Mouse (Mus musculus): ENCODE results near the gene Ndufs2. TPM values are rescaled to one million over a fixed set of nuclear protein-coding genes. Genes with fewer than 3 reads are reported as not detected.

Ndufs2 gene
- total RNA-seq, 2 experiments from 2014 or later: 280 to 296 TPM

DNA sequence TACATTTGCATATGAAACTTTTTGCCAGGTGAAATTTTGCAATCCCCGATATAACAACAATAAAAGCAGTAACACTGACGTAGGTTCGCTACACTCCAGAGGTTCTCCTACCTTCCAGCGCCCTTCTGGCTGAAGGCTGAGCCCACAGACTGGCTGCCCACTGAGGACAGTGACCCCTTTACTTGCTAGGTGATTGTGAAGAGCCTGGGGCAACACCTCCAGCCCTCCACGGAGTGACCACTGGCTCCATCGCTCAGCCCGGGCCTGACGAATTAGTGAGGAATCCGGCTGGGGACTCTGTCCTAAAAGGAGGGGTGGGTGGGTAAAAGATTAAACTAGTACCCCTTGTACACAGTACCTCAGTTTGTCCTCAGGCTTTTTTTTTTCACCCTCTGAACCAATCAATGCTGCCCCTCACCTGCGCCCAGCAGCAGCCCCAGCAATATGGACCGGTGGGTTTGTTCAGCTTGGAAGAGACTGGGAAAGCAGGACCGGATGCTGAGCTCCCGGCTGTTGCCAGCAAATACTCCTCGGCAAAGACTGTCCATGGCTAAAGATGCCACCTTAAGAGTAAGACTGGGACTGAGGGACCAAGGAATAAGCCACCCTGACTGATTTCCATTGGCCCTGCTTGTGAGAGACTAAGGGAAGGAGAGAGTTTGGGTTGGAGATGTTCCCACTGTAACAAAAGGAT is 28.0 kb upstream of the Ndufs2 start:
- no peak for DNase-seq (ENCODE audit: extremely low spot score in 1 of 2, low spot score in 1 of 2)

DNA sequence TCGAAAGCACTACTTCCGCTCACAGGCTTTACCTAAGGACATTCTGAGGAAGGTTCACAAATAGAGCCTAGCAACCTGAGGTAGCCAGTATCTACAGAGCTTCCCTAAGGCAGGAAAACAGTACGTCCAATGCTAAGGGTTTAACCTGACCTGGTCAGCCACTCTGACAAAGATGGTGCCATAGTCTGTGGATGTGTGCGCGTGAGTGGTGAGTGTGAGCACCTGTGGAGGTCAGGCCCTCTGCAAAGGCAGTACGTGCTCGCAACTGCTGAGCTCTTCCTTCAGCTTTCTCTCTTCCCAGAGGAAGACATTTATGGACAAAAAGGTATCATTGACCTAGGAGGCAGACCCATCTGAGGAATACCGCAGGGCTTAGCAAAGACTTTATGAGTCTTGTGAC is 27.2 kb upstream of the Ndufs2 start:
- DNase-seq (ENCODE audit: extremely low spot score in 1 of 2, low spot score in 1 of 2): no peak

DNA sequence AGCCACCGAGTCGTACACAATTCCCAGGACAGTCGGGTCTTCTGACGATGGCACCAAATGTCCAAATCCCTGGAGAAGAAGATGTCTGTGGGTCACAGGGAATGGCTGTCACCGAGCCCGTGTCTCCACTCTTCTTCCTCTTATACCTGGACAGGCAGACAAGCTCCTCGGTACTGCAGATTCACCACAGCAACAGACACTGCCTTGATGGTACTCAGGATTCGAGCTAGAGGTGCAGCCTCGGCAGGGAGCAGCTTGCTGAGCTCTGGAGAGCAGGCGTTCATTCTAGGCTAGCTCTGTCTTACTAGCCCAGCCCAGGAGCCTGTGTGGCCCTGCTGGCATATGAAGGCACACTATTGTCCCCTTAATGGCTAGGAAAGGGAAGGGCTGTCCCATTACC is 26.5 kb upstream of the Ndufs2 start:
- DNase-seq (ENCODE audit: extremely low spot score in 1 of 2, low spot score in 1 of 2): no peak

DNA sequence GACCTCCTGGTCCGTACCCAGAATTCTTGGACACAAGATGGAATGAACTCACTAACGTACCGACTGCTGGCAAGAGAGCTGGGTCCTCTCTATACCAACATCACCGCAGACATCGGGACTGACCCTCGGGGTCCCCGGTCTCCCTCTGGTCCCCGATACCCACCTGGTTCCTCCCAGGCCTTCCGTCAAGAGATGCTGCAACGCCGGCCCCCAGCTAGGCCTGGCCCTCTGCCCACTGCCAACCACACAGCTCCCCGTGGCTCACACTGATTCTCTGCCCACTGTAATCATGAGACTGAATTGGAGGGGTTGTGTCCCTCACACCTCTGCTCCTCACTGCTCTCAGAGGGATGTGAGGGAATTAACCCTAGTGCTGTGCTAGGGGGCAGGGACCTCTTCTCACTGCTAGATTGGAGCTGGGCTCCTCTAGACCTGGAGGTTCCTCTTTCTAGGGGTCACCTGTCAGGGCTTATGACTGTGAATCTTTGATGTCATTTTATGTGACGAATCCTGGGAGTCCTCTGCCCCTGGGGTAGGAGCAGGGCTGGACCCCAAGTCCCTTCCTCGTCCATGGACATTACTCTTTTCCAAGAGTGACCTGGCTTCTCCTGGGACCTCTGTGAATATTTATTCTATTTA is 25.0 kb upstream of the Ndufs2 start:
- DNase-seq (ENCODE audit: extremely low spot score in 1 of 2, low spot score in 1 of 2): no peak

DNA sequence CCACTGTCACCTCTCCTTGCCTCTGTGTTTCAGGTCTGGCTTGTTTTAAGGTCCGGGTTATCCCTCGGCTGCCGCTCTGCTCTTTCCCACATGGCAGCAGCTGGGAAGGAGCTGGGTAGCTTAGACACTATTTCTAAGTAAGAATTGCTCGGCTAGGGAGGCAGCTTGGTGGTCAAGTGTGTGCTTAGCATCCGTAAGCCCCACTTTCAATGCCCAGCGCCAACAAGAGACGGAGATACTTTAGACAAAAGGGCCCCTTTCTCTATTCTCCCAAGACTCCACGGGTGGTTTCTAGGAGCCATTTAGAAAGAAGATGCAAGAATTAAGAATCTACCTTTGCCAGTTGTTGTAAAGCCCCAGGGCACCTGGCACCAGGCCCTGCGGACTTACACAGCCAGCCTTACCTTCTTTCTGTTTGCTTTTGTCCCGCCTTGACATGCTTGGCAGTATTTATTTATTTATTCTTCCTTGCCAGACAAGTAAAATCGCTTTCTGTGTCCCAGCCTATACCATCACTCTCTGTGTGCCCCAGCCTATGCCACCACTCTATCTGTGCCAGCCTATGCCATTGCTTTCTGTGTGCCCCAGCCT is 24.1 kb upstream of the Ndufs2 start:
- DNase-seq (ENCODE audit: extremely low spot score in 1 of 2, low spot score in 1 of 2): no peak

DNA sequence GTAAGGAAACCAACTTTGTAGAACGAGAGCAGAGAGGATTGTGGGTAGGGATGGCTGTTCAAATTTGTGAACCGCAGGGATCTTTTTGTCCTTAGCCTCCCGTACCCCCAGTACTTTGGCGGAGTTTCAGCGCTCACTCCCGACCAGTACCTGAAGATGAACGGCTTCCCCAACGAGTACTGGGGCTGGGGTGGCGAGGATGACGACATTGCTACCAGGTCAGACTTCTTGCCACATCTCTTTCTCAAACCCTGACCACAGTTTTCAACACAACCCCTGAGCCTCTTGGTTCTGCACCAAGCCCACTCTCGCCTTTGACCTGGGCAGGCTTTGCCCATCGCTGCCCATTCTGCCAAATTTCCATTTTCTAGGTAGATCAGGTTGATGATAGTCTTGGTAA is 23.0 kb upstream of the Ndufs2 start:
- DNase-seq (ENCODE audit: extremely low spot score in 1 of 2, low spot score in 1 of 2): no peak

DNA sequence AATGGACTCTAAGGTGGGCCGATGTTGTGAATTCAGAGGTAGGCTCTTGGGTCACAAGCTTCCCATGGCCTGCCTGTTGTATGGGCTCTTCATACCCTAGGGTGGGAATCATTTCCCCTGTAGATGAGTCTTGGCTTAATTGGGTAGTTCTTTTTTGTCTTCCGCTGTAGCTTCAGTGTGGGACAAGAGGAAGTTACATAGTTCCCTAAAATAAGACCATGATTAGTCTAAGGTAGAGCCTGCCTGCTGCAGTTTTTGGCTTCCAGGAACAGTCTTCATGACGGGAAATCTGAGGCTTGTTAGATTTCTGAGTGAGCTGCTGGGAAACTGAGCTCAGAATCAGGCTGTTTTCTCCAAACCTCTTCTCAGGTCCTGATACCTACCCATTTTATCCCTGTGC is 20.9 kb upstream of the Ndufs2 start:
- DNase-seq (ENCODE audit: extremely low spot score in 1 of 2, low spot score in 1 of 2): no peak

DNA sequence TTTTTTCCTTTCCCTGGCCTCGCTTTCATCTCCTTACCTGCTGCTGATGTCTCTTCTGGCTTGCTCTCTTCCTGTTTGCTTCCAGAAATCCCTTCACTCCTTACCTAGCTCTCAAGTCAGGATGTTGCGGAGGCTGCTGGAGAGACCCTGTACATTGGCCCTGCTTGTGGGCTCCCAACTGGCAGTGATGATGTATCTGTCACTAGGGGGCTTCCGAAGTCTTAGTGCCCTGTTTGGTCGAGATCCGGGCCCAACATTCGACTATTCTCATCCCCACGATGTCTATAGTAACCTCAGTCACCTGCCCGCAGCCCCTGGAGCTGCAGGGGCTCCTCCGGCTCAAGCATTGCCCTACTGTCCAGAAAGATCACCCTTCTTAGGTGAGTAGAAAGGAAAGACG is 20.4 kb upstream of the Ndufs2 start:
- DNase-seq (ENCODE audit: extremely low spot score in 1 of 2, low spot score in 1 of 2): no peak

DNA sequence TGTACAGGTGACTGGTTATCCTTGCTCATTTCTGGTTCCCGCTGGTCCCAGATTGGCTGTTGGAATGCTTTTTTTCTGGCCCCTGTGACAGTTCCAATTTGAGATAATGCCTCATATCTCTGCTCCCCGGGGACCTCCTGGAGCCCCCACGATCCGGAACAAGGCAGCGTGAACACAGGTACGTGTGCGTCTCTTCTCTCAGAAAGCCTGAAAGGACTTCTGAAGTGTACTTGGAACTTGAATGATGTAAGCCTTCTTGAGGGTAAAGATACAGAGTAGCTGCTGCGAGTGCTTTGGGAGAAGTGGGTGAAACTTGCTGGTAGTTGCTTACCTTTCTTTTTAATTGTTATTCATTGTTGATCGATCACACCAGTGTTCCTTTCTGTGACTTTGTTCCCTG is 20.0 kb upstream of the Ndufs2 start:
- DNase-seq (ENCODE audit: extremely low spot score in 1 of 2, low spot score in 1 of 2): no peak

DNA sequence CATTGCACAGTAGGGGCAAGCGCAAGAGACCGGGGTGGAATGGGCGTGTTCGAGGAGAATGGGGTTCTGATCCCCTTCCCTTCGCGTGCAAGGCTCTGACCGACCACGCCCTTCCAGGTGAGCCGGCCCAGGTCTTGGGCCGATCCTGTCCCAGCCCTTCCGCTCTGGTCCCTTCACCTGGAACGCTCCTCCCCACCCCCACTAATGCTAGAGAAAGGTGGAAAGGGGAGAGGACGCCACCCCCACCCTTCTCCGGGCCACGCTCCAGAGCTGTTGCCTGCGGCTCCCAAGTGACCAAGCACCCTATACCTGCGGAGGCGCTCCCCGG is 19.3 kb upstream of the Ndufs2 start:
- DNase-seq (ENCODE audit: extremely low spot score in 1 of 2, low spot score in 1 of 2): no peak

DNA sequence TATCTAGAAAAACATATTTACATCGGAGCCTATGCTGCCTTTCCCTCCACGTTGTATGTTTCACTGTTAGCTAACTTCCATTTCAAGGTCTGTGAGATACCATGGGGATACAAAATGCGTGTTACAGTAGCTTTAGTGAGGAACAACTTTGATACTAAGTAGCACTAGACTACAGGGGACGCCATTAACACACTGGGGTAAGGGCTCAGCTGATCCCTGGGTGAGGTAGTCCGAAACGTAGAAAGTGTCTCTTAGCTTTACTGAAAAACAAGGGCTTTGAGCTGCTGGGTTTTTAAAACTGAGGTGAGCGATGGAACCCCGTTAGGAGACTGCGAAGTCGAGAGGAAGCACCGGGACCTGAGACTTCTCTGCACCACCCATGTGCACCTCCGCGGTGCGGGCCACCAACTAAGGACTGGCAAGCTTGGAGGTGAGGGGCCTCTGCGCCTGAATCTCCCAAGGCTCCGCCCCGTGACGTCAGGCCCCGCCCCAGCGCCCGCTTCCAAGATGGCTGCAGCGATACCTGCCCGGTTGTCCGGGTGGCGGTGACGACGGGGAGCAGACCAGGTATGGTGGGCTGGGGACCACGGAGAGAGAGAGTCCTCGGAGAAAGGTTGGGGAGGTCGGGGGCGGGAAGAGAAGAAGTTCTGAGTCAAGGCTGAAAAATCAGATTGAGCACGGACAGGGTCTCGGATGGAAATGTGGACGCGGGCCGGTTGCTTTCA is 18.8 kb upstream of the Ndufs2 start, which contains the start of gene B4galt3:
Gene B4galt3, plus strand, starts transcription at position 481 of the 725 bp plus-strand sequence.
- DNase-seq (ENCODE audit: extremely low spot score in 1 of 2, low spot score in 1 of 2): peak; percentile 97

DNA sequence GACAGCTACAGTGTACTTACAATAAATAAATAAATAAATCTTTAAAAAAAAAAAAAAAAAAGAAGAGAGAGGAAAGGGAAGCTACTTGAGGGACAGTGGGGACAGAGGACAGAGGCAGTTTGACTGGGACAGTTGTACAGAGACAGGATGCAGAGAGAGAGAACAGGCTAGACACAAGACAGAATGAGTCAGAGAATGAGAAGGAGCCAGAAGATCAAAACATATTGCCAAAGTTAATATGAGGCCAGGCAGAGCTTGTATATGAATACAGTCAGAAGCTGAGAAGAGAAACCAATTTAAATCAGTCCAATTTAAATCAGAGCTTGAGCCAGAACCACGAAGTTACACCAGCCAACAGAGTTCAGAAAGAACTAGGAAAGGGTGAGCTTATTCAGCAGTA is 17.2 kb upstream of the Ndufs2 start:
- no peak for DNase-seq (ENCODE audit: extremely low spot score in 1 of 2, low spot score in 1 of 2)

DNA sequence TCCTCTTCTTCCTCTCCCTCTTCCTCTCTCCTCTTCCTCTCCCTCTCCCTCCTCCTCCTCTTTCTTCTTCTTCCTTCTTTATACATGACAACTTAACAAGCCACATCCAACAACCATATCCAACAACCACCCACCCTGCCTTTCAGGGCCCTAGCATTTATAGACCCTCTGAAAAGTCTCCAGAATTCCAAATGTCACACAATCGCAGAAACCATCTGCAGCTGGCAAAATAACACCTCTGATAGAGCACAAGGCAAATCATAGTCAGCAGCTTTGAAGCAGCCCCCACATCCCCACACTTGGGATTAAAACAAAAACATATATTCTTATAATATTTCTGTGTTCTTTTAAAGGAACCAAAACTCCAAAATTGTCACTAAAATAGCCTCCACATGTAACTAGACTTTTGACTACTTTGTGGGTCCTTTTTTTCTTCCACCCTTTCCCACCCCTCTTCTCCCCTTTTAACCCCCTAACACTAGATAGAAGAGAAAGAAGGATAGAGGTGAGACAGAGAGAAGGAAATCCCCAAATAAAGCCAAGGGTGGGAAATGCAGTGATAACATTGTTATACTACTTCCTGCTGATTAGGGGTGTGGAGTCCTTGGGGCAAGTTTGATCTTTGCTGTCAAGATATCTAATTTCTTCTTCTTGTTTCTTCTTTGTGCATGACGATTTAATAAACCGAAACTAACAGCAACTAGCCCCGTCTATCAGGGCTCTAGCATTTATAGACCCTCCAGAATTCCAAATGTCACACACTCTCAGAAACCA is 15.0 kb upstream of the Ndufs2 start:
- no peak for DNase-seq (ENCODE audit: extremely low spot score in 1 of 2, low spot score in 1 of 2)

DNA sequence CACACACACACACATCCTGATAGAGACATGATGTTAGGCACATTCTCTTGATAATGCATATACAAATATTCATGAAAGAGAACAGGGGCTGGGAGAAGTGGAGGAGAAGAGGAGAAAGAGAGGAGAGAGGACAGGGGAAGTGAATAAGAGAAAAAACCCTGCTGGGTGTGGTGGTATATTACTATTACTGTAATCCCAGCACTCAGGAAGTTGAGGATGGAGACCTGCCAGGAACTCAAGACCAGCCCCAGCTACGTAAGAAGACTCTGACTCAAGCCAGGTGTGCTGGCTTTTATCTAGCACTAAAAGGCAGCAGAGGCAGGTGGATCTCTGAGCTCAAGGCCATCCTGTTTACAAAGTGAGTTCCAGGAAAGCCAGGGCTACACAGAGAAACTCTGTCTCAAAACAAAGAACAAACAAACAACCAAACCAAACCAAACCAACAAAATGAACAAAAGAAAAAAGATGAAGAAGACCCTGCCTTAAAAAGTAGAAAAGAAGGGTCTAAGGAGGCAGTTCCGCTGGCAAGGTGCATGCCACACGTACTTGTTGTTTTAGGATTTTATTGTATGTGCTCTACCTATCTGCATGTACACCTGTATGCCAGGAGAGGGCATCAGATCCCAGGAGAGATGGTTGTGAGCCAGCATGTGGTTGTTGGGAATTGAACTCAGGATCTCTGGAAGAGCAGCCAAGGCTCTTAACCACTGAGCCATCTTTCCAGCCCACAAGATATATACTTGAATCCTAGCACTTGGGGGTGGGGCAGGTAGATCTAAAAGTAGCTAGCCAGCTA is 12.7 kb upstream of the Ndufs2 start:
- no peak for DNase-seq (ENCODE audit: extremely low spot score in 1 of 2, low spot score in 1 of 2)

DNA sequence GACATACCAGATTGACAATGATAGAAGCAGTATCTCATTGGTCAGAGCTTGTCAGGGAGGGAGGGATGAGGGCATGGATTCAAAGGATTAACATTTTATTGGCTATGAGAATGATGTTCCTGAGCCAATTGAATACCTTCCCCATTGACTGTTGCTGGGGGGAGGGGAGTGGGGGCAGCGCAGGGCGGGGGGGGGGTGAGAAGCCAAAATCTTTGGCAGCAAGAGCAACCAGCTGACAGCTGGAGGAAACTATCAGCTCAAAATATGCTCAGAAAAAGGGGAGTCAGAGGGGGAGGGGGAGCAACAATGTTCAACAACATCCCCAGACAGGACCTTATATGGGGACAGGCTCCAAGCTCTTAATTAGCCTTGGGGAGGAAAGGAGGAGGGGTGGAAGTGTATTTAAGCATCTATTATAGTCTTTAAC is 12.0 kb upstream of the Ndufs2 start:
- DNase-seq (ENCODE audit: extremely low spot score in 1 of 2, low spot score in 1 of 2): no peak

DNA sequence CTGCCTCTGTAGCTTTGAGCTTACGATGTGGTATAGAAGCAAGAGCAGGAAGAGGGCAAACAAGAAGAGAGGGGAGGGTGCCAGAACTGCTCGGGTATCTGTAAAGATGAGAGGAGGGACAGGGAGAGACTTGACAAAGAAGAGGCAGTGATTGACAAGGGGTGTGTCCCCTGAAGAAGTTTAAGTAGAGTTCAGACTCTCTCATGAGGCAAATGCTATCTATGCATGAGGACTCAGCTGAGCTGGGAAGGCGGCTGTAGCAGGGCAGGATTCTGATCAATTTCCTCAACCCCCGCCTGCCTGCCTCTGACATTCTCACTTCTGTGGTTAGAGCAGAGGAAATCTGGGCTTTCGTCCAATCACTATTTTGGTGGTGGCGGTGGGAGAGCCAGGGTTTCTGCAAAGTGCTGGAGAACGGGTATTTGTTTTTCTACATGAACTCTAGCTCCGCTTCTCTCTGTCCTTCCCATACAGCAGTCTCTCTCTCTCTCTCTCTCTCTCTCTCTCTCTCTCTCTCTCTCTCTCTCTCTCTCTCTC is 11.5 kb upstream of the Ndufs2 start:
- DNase-seq (ENCODE audit: extremely low spot score in 1 of 2, low spot score in 1 of 2): peak in 1 of 2 experiments; percentile 56

DNA sequence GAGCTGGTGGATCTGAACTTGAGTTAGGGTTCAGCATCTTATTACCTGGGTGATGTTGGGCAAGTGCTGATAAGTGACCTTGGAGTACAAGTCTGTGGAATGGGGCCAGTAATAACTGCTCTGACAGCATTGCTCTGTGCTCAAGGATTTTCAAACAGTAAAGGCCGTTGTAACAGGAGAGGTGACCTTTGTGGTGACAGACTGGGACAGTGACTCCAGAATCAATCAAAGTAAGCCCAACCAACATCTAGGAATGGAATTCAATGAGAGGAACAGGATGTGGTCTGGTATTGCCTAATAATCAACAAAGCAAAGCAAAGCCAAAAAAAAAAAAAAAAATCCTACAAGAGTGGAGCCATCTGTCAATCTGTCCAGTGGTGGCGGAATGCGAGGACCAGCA is 9.1 kb upstream of the Ndufs2 start:
- no peak for DNase-seq (ENCODE audit: extremely low spot score in 1 of 2, low spot score in 1 of 2)

DNA sequence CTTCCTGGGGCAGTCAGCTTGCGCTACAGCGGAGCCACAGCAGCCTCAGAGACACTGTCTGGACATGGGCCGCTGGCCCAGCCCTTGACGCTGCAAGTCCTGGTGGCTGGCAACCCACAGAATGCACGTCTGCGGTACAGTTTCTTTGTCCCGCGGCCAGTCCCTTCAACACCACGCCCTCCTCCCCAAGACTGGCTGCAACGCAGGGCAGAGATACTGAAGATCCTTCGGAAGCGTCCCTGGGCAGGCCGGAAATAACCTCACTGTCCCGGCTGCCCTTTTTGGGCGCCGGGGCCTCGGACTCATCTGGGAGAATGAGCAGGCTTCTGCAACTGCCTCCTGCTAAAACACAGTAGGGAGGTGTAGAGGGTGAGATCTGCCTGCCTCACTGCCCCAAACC is 7.7 kb upstream of the Ndufs2 start:
- no peak for DNase-seq (ENCODE audit: extremely low spot score in 1 of 2, low spot score in 1 of 2)

DNA sequence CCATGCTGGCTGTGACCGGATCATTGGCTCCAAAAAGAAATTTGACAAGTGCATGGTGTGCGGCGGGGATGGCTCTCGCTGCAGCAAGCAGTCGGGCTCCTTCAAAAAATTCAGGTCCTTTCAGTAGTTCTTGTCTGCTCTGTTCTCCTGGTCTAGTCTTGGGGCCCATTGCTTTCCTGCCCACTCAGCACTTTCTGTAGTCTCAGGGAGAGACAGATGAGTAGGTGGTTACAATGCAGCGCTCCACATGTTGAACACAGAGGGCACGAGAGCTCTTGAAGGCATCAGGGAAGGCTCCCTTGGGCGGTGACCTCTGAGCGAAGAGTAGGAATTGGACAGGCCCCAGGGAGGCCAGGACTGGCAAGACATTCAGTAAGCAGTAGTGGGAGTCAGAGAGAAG is 6.6 kb upstream of the Ndufs2 start:
- no peak for DNase-seq (ENCODE audit: extremely low spot score in 1 of 2, low spot score in 1 of 2)
